Mouse (Mus musculus): ENCODE data around the gene Sbpl. TPM values are rescaled to one million over a fixed set of nuclear protein-coding genes. Genes with fewer than 3 reads are reported as not detected.

The Sbpl gene
- not detected for total RNA-seq (2021)

DNA sequence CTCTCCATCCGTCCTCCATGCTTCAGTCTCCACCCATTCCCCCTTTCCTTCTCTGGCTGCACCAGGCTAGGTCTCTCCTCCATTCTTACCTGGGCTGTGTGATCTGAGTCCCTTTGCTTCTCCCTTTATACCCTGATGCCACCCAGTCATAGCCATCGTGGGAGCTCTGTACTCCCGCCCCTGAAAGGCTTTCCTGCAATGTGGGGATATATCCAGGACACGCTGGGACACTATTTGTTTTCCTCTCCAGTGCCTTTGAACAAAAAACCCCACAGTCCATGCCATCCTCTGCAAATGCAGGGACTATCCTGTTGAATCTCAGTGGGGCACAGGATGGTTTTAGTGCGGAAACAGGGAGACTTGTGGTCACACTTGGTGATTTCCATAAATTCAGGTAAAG is at the start of gene Sbpl:
Sbpl (minus strand) TSS at position 101 of the 400 bp plus-strand sequence.
- DNase-seq, result no peak
- intact Hi-C loops (cut with DNase I), result no loop called here

DNA sequence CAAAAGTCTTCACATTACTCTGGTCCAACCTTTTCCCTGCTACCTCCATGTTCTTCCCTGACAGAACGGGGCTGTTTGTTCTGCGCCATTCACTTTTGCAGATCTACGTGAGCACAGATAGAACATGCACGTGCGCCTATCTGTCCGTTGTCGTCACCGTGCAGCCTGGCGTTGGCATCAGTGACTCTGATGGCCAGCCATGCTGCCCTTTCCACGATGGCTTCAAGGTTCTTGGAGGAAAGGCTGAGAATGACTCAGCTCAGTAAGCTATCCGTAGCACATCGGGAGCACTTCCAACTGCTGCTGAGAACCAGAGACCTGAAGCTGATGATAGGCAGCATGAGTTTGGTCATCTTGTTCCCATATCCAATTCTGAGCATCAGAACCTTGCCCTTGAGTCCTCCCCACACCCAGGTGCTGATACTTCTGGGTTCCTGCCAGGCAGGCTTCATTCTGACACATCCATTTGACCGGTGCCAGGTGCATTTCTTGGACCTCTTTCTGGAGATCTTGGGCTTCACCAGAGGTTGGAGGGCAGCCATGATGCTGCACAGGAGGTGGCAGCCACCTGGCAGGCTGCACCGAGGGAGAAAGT is 49.1 kb upstream of the Sbpl start:
- intact Hi-C loops (cut with DNase I), result no loop called here
- no peak for DNase-seq

DNA sequence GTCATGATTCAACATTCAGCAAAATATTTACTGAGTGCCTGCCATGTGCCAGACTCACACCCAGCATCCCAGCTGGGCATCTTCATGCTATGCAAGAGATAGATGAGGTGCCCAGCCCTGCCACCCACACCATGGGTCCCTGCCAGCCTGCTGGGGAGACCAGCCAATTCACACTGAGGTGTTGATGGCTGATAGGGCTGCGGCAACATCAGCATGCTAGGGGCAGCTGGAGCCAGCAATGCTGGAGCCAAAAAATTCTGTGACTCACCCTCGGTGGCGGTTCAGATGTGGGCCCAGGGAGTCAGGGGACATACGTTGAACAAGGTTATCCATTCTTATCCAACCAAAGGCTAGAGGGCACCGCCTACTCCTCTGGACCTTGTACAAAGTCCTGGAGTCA is 45.3 kb upstream of the Sbpl start:
- intact Hi-C loops (cut with DNase I), result no loop called here
- peak; percentile 92 to 94 for DNase-seq

DNA sequence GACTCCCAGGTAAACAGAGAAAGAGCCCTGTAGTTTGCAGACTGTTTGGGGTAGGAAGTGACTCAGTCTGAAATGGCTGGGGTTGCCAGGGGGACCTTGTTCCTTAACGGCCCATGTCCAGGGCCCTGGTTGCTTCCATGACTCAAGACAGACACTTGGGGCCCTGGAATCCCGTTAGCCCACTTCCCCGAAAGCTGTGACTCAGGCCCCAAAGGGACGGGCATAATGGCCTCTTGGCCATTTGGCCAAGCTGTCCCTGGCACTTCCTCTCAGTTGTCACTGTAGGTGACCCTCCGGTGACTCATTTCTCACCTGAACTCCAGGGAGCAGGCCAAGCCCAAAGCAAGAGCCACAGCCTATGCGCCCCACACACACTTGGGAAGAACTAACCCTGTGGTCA is 43.3 kb upstream of the Sbpl start:
- intact Hi-C loops (cut with DNase I), result no loop called here
- DNase-seq, result no peak

DNA sequence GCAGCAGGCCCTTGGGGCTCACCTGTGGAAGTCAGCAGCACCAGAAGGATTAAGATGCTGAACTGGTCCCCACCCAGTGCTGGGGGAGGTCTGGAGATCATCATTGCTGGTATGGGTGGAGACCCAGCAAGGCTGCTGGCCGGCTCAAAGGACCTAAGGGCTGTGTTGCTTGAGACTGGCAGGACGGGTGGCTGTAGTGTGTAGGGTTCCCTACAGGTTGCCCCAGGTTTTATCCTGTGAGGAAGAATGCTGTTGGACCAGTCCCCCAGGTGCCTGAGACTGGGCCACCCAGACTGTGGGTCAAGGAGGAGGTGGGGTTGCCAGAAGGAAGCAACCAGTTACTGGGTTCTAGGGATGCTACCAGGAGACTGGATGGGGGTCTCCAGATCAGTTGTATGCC is 42.8 kb upstream of the Sbpl start, which contains the start of gene Prss22:
Prss22 (minus strand) TSS at position 200 of the 400 bp plus-strand sequence.
- DNase-seq, result no peak
- intact Hi-C loops (cut with DNase I), result no loop called here

DNA sequence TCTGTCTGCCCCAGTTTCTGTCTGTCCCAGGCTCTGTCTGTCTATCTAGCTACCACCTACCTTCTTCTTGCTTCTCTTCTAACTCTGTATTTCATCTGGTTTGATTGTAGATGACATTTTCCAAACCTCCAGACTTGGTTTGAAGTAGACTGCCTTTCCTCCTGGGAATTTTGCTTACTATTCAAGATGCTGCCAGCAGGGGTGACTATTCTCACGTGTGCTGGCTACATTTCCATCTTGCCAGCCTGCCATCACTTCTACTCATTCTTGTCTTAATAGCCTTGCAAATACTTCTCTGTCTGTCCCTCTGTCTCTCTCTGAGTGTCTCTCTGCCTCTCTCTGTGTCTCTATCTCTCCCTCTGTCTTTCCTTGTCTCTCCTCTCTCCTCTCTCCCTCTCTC is 40.3 kb upstream of the Sbpl start:
- no peak for DNase-seq
- intact Hi-C loops (cut with DNase I), result no loop called here

DNA sequence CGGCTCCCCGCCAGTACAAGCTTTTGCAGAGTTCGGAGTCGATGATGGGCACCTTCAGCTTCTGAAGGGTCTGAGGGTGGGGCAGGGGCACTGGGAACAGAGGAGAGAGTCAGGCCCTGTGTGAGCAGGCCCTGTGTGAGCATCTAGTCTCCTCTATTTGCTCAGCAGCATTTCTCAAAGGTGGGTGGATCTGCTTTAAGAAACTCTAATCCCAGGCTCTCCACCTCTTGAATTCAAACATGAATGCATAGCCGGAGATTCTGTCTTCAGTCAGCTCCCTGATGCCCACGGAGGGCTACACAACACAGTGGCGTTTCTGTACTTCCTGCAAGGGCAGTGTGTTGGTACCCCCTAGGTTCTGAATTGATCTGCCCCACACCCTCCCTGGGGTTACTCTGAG is 39.6 kb upstream of the Sbpl start:
- no peak for DNase-seq
- intact Hi-C loops (cut with DNase I), result no loop called here

DNA sequence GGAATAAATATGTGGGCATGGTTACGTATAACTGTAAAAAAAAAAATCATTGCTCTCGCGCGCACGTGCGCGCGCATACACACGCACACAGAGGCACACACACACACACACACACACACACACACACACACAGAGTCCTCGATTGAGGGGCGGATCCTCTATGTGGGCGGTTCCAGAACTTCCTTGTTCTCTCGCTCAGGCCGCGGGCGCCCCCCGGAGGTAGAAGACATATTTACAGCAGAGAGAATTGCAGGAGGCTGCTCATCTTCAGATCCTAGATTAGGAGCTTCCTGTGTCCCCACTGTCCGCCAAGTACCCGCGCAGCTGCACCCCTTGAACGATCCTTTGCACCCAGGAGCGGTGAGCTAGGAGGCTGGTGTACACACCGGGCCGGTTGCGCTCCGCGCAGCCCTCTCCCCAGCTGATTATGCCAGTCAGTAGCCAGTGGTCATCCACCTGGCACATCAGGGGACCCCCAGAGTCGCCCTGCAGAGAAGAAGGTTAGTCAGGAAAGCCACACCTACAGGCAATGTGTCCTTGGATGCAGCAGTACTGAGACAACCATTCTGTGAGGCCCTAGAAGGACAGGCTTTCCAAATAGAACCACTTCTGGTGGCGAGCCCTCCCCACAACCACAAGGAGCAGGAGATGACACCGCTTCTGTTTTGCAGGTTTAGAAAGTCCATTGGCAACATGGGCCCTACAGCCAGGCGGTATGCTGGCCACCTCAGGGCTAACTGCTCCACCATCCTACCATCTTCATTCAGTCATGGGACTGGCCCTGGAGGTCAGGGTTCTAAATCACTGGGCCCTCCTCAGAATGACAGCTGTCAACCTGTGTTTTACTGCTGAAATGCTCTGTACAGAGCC is 38.7 kb upstream of the Sbpl start:
- DNase-seq, result peak; percentile 88 to 94
- intact Hi-C loops (cut with DNase I), result loop anchor here (2.0 kb wide), 1 partner anchor 25 kb away; no protein-coding TSS in a partner anchor

DNA sequence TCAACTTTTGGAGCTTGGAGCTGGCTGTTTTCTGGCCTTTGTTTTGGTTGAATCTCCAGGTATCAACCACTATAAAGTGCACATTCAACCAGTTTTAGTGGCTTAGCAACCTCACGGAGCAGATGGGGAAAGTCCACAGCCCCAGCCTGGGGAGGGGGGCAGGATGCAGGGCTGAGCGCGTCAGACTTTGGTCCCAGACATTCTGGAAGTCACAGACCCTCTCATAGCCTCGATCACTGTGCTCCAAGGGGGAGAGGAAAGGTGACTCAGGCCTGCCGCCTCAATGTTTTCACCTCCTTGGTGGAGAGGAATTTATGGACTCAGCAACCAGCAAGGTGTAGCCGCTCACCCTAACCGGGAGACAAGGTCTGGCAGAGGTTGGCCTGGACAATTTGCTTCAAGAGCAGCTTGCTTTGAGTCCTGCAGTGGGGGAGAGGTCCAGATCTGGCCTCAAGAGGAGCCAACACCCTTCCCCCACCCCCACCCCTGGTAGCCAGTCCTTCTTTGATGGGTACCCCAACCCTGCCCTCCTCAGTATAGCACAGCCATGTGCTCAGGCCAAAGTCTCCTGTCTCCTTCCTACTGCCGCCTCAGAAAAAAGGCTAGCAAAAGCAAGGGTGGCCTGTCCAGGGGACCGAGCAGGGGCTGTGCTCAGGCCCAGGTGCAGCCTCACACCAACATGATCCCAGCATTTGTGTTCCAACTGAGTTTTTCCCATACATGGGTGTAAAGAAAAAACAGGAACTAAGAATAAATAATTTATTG is 37.9 kb upstream of the Sbpl start:
- intact Hi-C loops (cut with DNase I), result loop anchor here (2.0 kb wide), 1 partner anchor 24 kb away; no protein-coding TSS in a partner anchor
- DNase-seq, result no peak

DNA sequence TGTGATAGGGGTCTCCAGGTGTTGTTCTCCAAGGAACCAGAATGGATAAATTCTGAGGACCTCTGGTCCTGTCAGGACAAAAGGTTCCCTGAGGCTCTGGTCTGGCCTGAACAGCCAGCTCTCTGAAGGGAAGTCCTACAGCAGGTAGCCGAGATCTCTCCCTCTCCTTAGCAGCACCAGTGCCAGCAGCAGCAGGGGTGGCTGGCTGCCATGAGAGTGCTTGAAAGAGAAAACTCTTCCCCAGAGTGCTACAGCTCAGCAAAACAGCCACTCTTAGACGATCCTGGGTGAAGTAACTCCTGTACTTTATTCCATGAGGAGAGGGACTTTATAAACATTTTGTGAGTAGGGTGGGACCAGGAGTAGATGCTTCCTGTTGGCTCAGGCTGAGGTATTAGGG is 34.7 kb upstream of the Sbpl start:
- DNase-seq, result no peak

DNA sequence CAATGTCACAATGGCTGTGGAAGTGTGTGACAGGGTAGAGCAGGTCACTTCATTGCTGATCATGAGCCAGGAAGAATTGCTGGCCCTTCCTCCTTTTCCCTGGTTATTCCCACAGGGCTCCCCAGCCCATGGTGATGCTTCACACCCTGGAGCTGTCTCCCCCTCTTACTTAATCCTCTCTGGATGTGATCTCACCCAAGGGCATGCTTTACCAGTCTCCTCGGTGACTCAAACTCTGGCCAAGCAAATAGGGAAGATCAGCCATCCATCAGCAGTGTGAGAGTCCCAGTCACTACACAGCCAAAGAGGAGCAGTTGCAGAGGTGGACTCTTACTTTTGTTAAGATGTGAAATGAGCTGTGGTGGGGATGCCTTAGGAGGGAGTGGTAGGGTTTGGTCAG is 29.9 kb upstream of the Sbpl start:
- no peak for DNase-seq
- intact Hi-C loops (cut with DNase I), result no loop called here

More for the DNA sequence above, 34.7 kb upstream of the Sbpl start:
- intact Hi-C loops (cut with DNase I), result no loop called here

DNA sequence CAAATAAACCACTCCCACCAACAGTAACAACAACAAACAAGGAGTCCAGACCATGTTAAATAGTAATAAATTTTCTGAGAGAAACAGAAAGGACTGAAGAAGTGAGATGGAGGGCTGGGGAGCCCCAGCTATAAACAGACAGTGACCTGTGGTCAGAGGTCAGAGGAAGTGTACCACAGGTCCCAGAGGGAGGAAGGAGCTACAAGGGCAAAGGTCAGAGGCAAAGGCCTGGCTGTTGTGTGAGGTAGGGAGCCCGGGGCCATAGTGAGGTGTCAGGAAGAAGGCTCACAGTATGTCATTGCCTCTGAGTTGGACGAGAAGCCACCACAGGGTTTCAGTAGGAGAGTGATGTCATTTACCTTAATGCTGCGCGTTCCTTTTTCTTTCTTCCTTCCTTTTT is 27.8 kb upstream of the Sbpl start:
- intact Hi-C loops (cut with DNase I), result no loop called here
- DNase-seq, result no peak

DNA sequence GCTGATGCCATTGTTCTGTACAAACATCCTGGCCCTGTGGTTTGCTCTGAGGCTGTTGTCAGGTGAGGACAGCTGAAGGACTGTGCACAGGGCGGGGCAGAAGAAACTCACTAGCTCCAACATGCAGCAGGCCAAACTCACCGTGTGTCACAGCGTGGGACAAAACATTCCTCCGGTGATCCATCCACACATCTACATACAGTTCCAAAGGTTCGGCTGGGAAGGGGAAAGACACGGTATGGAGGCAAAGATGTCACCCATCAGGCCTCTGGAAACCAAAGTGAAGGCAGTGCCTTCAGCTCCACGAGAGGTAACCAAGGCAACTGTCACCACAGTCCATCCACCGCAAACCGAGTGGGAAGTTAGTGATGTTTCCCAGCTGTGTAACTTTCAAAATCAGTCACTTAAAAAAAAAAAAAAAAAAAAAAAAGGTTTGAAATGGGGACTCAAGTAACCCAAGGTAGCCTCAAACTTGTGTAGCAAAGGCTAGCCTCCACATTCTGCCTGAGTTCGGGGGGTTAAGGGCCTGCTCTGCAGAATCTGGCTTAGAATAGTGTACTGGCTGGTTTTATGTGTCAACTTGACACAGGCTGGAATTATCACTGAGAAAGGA is 25.3 kb upstream of the Sbpl start, which contains the start of gene Prss30:
Prss30 (minus strand) TSS at position 270 of the 613 bp plus-strand sequence.
- intact Hi-C loops (cut with DNase I), result no loop called here
- DNase-seq, result no peak

DNA sequence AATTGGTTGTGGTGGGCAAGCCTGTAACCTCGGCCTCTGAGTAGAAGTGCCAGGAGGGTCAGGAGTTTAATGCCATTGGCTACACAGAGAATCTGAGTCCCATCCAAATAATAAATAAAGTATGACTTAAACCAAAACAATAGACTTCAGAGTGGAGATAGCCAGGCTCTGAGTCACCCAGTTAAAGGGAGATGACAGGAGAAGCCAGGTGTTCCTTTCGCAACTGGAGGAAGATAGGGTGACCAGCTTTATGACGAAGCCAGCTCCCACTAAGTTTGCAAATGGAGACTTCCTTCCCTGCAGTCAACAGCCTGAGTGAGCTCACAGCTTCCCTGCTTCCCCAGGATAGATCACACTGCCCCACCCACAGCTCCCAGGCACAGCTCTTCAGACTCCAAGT is 24.4 kb upstream of the Sbpl start:
- intact Hi-C loops (cut with DNase I), result no loop called here
- DNase-seq, result no peak

DNA sequence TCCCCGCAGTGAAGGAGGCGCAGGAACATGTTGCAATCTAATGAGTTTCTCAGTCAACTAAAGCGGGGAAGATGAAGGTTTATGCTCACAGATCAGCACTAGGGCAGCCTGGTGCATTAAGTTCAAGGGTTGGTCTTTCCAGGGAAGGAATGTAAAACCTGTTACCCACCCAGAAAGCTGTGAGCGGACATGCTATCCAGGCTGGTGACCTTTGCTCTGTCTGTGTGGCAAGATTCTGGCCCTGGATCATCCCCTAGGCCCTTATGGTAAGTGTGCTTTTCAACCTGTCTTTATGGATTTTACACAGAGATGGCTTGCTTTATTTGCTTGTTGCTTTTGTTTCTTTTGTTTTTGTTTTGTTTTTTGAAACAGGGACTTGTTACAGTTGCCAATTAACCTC is 21.6 kb upstream of the Sbpl start:
- intact Hi-C loops (cut with DNase I), result no loop called here
- no peak for DNase-seq

DNA sequence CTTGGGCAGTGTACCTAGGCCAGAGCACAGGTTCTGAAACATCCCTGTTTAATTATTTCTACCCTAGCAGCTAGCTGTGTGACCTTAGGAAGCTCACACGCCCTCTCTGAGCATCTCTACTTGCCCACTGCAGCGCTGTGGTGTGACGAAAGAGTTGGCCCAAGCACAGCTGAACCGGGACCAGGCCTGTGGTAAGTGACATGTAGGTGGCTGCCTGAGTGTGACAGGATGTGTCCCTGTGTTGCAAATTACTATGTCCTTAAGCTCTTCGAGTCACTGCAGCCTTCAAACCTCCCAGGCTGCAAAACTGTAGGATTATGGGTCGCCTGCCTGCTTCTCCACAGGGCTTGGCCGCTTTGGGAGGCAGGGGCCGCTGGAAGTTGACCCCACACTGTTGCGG is 16.2 kb upstream of the Sbpl start:
- intact Hi-C loops (cut with DNase I), result no loop called here
- no peak for DNase-seq

DNA sequence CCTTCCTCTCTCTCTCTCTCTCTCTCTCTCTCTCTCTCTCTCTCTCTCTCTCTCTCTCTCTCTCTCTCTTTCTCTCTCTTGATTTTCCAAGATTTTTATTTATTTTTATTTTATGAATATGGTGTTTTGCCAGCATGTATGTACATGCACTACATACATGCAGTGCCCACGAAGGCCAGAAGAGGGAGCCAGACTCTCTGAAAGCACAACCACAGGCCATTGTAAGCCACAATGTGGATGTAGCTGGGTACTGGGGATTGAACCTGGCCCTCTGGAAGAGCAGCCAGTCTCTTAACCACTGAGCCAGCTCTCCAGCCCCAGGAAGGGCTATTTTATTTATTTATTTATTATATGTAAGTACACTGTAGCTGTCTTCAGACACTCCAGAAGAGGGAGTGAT is 14.2 kb upstream of the Sbpl start:
- intact Hi-C loops (cut with DNase I), result loop anchor here (2.0 kb wide), 1 partner anchor 24 kb away; no protein-coding TSS in a partner anchor
- DNase-seq, result peak; percentile 71 to 84

DNA sequence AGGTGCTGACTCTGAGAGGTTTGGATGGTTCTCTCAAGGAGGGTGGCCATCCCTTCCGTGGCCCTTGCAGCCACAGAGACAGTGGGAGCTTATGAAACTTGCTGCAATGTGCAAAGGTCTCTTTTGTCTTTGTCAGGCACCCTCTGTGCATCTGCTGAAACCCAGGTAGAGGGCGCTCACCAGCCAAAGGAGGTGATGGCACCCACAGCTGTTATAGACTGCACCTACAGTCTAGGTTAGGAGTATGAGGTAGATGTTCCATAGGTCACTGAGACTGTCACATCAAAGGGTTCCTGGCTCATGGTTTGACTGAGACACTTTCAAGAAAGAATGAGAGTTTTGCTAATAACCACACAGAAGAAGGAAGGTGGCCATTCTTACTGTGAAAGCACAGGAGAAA is 13.7 kb upstream of the Sbpl start:
- intact Hi-C loops (cut with DNase I), result loop anchor here (2.0 kb wide), 1 partner anchor 24 kb away; no protein-coding TSS in a partner anchor
- no peak for DNase-seq

DNA sequence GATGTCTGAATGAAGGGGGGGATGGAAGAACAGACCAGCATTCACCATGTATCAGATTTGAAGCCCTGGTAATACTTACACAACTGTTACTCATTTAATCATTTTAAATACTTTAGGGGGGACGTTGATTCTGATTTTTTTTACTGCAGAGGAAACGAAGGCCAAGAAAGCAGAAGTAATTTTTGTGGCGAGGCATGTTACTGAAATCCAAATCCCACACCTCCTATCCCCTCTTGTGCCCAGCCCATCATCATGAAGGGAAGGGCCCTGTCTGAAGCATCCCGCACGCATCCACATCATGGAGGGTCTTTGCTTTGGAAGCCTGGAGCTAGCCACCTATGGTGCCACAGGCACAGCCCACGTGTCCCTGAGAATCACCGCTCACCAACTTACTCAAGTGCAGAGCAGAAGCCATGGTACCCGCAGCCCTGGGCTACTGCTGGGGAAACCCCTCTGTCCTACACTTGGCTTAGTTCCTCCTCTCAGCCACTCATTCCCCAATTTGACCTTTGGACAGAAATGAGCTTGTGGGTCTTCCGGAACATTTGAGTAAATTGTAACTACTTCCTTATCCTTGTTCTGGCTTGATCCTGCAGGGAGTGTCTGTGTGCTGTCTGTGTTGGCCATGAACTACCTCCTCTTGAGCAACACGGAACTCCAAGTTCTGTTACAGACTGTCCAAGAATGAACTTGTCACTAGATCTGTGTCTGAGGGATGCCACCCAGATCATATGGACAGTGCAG is 11.8 kb upstream of the Sbpl start:
- intact Hi-C loops (cut with DNase I), result no loop called here
- no peak for DNase-seq

DNA sequence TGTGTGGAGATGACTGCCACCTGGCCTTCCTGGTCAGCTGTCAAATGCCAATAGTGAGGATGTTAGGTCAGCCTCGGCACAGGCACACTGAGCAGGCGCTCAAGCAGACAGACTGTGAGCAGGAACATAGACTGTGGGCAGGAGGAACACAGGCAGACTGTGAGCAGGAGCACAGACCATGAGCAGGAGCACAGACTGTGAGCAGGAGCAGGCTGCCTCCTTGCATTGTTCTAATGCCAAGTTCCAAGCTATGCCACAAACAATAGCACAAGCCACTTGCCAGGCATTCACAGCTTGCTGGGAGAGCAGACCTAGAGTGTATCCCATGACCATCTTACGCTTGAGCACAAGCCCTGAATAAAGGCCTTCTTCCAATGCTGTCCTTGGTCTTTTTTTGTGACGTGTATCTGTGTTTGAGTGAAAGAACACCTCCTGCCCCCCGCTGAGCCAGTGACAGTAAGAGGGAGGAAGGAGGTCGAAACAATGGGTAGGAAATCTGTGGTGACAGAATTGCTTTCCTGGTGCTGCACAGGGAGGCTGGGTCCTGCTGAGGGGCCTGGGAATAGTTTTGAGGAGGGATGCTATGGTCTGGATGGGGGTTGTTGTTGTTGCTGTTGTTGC is 10.8 kb upstream of the Sbpl start:
- no peak for DNase-seq
- intact Hi-C loops (cut with DNase I), result no loop called here

All from heart, postnatal 10 days (tissue).